Mouse (Mus musculus): Measurements from ENCODE around the gene Fign.

- TF ChIP-seq EP300 (optimal IDR thresholded peaks at IDR 0.05) (no peak), CTCF (IDR thresholded peaks at IDR 0.05; ENCODE audit: low read depth) (no peak)
Observed at GRCm38 (mm10) chr2:64095561-64095960, 2.3 kb downstream of the Fign start.

Measured in stomach, postnatal 0 days (tissue).